Mouse (Mus musculus): Measurements from ENCODE around the gene Wbp4.
A peak's percentile ranks its signal among the peaks of the same experiment; 100 is the strongest.
"Not testable (repeated sequence)": the region's sequence is repeated elsewhere in the genome, so short reads cannot be mapped to it uniquely, and the experiment has no call there.

Wbp4 gene

DNA sequence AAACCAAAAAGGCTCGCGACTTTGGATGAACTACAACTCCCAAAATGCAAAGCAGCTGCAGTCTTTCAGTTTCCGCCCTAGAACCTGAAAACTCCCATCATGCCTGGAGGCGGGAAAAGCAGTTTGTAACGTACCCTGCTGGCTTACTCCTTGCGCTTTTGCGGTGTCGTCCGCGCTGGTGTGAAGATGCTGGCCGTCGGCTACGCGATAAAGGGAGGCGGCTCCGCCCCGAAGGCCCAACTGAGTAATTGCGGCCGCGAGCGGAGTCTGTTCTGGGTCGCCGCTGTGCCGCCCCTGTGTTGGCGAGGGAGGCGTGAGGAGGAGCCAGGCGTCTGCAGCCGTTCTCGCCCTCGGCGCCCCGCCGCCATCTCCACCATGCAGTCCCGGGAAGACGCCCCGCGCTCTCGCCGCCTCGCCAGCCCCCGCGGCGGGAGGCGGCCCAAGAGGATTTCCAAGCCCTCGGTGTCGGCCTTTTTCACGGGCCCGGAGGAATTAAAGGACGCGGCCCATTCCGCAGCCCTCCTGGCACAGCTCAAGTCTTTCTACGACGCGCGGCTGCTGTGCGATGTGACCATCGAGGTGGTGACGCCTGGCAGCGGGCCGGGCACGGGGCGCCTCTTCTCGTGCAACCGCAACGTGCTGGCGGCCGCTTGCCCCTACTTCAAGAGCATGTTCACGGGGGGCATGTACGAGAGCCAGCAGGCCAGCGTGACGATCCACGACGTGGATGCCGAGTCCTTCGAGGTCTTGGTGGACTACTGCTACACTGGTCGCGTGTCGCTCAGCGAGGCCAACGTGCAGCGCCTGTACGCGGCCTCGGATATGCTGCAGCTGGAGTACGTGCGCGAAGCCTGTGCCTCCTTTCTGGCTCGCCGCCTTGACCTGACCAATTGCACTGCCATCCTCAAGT lies 29.4 kb downstream of the Wbp4 start, which contains the start of gene Kbtbd6:
TSS of gene Kbtbd6 (plus strand) at position 155 of the 910 bp plus-strand sequence.
- DNase-seq (ENCODE audit: low spot score) = peak; percentile 71

DNA sequence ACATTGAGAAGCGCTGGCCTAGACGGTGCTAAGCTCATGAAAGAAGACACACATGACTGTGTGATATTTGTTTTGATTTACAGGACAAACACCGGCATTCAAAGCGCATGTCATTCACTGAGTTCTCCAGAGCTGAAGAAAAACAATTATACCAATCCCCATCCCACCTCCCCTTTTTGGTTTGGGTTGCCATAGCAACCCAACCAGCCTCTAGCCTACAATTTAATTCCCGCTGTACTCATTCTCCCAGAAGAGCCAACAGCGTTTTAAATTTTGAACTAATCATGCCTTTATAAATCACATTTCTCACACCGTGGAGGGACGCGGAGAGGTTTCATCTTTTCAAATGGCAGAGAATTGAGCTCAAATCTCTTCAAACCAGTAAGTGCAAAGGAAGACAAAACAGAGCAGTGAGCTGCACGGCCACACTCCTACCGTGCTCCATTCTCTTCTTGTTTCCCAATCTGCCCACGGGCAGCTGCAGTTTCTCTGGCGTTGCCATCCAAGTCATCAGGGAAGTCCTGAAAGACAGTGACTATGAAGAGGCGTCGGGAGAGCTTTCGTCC lies 36.2 kb downstream of the Wbp4 start:
- peak; percentile 35 for DNase-seq (ENCODE audit: low spot score)

DNA sequence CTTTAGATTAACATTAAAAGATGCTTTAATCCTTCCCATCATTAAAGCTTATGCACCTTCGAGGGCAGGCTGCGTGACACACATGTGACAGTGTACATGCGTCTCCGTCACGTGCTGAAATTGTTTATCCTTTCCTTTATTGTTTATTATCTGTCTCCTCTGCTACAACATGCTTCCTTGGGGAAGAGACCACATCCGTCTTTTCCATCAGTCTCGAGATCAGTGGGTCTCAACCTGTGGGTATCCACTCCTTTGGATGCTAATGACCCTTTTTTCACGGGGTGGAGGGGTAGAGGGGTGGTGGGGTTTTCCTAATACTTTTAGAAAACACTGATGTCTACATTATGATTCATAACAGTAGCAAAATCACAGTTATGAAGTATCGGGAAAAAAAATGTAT lies 36.7 kb downstream of the Wbp4 start:
- no peak for DNase-seq (ENCODE audit: low spot score)

DNA sequence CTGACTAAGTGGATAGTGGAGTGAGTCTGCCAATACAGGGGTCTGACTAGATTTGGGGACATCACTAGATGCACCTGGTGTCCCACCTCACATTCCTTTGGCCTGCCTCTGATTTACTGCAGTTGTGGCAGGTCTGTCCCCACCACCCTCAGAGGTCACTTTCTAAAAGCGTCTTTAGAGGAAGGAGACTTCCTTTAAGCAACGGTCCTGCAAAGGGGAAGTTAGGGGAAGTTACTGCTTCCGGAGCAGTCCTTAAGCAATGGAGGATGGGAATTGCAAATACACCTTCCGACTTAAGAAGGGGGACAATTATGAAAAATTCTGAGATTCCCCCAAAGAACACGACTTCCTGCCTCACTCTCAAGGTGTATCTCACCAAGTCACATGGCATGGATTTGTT lies 39.9 kb downstream of the Wbp4 start:
- DNase-seq (ENCODE audit: low spot score) = no peak

DNA sequence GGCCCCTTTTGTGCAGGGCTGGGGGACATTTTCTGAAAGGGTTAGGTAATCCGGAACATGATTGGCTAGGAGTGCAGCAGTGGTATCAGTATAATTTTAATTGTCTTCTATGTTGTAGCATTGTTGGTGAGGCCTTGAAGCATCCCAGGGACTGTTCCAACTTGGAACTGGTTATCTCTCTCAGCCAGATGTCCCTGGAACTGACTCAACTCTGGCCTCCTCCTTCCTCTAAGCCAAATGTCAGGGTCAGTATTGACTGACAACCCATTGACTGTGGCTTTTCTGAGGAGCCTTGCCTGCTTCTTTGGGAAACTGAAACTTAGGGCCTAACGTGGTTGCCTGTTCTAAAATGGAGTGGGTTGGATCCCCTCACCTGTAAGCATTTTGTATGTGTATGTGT lies 40.7 kb downstream of the Wbp4 start:
- no peak for DNase-seq (ENCODE audit: low spot score)

DNA sequence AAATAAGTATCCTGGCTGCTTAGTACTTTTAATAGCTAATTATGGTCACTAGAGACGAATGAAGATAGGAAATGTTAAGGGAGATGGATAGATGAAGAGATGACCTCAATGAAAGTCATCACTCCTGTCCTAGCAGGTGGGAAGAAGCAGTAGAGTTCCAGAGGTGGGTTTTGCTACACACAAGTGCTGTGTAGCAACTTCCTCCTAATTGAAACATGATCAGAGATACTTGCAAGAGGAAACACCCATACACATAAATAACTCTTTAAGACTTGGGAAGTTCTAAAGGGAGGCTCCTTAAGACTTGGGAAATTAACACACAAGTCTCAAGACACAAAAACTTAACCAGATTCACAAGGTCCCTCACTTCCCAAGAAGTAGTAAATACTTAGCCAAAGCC lies 47.3 kb downstream of the Wbp4 start:
- DNase-seq (ENCODE audit: low spot score) = no peak

DNA sequence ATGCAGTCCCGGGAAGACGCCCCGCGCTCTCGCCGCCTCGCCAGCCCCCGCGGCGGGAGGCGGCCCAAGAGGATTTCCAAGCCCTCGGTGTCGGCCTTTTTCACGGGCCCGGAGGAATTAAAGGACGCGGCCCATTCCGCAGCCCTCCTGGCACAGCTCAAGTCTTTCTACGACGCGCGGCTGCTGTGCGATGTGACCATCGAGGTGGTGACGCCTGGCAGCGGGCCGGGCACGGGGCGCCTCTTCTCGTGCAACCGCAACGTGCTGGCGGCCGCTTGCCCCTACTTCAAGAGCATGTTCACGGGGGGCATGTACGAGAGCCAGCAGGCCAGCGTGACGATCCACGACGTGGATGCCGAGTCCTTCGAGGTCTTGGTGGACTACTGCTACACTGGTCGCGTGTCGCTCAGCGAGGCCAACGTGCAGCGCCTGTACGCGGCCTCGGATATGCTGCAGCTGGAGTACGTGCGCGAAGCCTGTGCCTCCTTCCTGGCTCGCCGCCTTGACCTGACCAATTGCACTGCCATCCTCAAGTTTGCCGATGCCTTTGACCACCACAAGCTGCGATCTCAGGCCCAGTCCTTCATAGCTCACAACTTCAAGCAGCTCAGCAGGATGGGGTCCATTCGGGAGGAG lies 54.5 kb downstream of the Wbp4 start:
- not testable (repeated sequence) for DNase-seq (ENCODE audit: low spot score)

DNA sequence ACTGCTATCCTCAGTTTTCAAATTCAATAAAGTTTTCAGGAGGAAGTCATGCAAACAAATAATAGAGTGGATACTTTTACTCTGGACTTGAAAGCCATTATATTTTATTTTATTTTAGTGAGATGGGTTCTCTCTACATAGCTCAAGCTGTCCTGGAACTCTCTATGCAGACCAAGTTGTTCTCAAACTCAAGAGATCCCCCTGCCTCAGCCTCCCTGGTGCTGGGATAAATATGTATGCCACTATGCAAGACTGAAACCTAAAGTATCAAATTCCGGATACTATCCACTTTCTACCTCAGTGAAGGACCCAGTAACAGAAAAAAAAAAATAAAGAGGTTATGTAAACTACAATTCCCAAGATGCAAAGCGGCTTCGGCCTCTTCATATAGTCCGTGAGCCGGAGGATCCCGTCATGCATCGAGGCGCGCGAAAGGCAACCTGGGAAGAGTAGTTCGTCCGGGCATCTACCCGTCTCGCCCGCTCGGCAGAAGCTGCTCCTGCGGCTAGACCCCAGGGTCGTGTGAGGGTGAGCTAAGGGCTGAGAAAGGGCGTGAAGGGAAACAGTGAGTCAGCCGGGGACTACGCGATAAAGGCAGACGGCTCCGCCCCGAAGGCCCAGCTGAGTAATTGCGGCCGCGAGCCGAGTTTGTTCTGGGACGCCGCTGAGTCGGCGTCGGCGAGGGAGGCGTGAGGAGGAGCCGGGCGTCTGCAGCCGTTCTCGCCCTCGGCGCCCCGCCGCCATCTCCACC lies 55.2 kb downstream of the Wbp4 start, which contains the start of gene Kbtbd7:
TSS of gene Kbtbd7 (plus strand) at position 533 of the 751 bp plus-strand sequence.
- DNase-seq (ENCODE audit: low spot score) = peak; percentile 94

DNA sequence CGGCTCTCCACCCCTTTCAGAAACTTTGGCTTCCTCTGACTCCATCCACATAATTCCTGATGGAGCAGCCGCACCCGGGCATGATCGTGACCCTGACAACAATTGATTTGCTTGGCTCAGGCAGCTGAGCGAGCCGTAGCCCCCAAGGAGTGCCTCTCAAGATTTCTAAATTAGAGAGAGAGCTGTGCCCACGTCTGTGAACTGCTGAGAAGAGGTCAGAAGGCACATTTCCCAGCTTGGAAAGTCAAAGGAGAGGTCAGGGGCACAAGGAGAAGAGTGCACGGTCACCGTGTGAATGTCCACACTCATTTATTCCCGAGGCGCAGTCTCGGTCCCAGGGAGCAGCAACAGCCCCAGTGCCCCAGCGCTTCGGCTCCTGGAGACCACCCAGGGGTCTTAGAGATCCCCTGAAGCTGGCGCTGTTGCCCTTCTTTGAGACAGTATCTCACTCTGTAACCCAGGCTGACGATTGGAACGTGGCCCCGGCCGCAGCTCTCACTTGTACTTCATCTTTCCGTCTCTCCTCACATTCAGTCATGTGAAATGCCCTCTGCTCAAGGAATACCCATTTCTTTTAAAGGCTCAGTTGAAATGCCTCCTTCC lies 61.1 kb downstream of the Wbp4 start:
- no peak for DNase-seq (ENCODE audit: low spot score)

DNA sequence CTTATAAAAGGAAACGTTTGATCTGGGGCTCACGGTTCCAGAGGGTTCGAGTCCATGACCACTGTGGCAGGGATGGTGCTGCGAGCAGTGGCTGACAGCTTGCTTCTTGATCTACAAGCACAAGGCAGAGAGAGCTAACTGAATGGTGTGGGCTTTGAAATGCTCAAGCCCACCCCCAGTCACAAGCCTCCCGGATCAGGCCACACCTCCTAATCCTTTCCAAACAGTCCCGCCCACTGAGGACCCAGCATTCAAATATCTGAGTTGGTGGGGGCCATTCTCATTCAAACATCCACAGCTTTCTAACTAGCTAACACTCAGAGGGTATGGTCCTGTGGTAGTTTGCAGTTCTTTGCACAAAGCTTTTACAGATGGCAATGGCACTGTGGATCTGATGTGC lies 68.2 kb downstream of the Wbp4 start:
- DNase-seq (ENCODE audit: low spot score) = no peak

DNA sequence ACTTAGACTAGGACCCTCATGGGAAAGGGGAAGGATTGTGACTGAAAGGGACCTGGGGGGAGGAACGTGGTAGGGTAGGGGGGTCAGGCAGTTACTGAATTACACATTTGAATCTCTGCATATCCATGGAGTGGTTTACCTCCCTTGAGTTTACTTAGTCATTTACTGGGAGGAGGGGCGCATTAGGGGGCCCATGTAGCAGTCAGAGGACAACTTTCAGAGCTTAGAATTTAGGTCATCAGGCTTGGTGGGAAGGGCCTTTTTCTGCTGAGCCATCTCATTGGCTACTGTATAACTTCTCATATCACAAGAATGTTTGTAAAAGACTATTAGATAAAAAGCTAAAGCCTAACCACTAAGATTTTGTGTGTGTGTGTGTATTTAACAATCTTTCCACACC lies 70.7 kb downstream of the Wbp4 start:
- DNase-seq (ENCODE audit: low spot score) = no peak

Measured in layer of hippocampus, adult 11-12 months (tissue).